Mouse (Mus musculus) urinary bladder, postnatal 25 days (tissue): ENCODE results near the gene Rassf3.

ENCODE experiments used
- DNase-seq: peaks from one replicate; pipeline ENCODE4 v3.0.0; 2022; ENCODE audit warnings: low spot score

The Rassf3 gene

GRCm38 (mm10) chr10:121461404-121462161 is 14.6 kb downstream of the Rassf3 start:
- peak; percentile 30 for DNase-seq

GRCm38 (mm10) chr10:121459124-121459853 is 16.9 kb downstream of the Rassf3 start:
- no peak for DNase-seq

- no peak for DNase-seq
Observed at GRCm38 (mm10) chr10:121458408-121458807, 17.7 kb downstream of the Rassf3 start.

GRCm38 (mm10) chr10:121457381-121457780 is 18.8 kb downstream of the Rassf3 start:
- DNase-seq = no peak

- DNase-seq = no peak
Observed at GRCm38 (mm10) chr10:121455517-121455916, 20.6 kb downstream of the Rassf3 start.

GRCm38 (mm10) chr10:121454708-121455475 is 21.3 kb downstream of the Rassf3 start:
- no peak for DNase-seq

- no peak for DNase-seq
Observed at GRCm38 (mm10) chr10:121454033-121454432, 22.1 kb downstream of the Rassf3 start.

- no peak for DNase-seq
Observed at GRCm38 (mm10) chr10:121445808-121446207, 30.3 kb downstream of the Rassf3 start.

- DNase-seq = no peak
Observed at GRCm38 (mm10) chr10:121444198-121444597, 31.9 kb downstream of the Rassf3 start.

GRCm38 (mm10) chr10:121443791-121444190 is 32.4 kb downstream of the Rassf3 start:
- no peak for DNase-seq

- no peak for DNase-seq
Observed at GRCm38 (mm10) chr10:121439310-121439731, 36.8 kb downstream of the Rassf3 start.

- no peak for DNase-seq
Observed at GRCm38 (mm10) chr10:121438109-121438508, 38.0 kb downstream of the Rassf3 start.

- DNase-seq = no peak
Observed at GRCm38 (mm10) chr10:121436693-121437092, 39.5 kb downstream of the Rassf3 start.

- DNase-seq = no peak
Observed at GRCm38 (mm10) chr10:121436258-121436645, 39.9 kb downstream of the Rassf3 start.

GRCm38 (mm10) chr10:121435546-121436257 is 40.4 kb downstream of the Rassf3 start:
- peak; percentile 46 for DNase-seq

- DNase-seq = no peak
Observed at GRCm38 (mm10) chr10:121434441-121435103, 41.6 kb downstream of the Rassf3 start.

- no peak for DNase-seq
Observed at GRCm38 (mm10) chr10:121432635-121433280, 43.4 kb downstream of the Rassf3 start.

GRCm38 (mm10) chr10:121432041-121432634 is 44.0 kb downstream of the Rassf3 start:
- no peak for DNase-seq

GRCm38 (mm10) chr10:121430764-121431540 is 45.2 kb downstream of the Rassf3 start:
- no peak for DNase-seq
